Mouse (Mus musculus): Measurements from ENCODE around the gene Rtn4rl1. TPM values are rescaled to one million over a fixed set of nuclear protein-coding genes. Genes with fewer than 3 reads are reported as not detected.

The Rtn4rl1 gene
- total and polyA plus RNA-seq, 2 experiments from 2014 or later = 11.0 to 15.6 TPM

DNA sequence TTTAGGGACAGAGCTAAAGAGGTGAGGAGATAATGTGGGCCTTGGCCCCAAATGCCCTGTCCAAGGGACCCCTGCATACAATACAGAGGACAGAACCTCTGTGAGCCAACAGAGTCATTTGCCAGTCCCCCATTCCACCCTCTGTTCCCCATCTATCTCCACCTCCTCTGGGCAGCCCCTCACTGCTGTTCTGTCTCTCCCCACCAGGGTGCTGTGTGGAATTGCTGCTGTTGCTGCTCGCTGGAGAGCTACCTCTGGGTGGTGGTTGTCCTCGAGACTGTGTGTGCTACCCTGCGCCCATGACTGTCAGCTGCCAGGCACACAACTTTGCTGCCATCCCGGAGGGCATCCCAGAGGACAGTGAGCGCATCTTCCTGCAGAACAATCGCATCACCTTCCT is 71.0 kb downstream of the Rtn4rl1 start:
- Histone ChIP-seq H3K9ac (no peak overlapping the region), H3K27ac (ENCODE audit: low read depth, low read length) (no peak overlapping the region), H3K4me2 (ENCODE audit: low read depth) (no peak overlapping the region), H3K9me3 (ENCODE audit: low read length) (no peaks in the 10 kb centered on the region), H3K4me3 (ENCODE audit: low read depth, low read length) (no peak overlapping the region), H3K27me3 (ENCODE audit: insufficient read depth, low read length) (no peaks in the 10 kb centered on the region), H3K4me1 (ENCODE audit: insufficient read depth) (no peaks in the 10 kb centered on the region), H3K36me3 (ENCODE audit: insufficient read depth) (no peaks in the 10 kb centered on the region)
- peak; percentile 40; the same call in 1 of the 2 replicates for ATAC-seq
- no peak for DNase-seq
- WGBS = 90% methylated on average over 6 of the region's 6 CpGs
- TF ChIP-seq CTCF (IDR thresholded peaks at IDR 0.05; ENCODE audit: low read depth) = peak; percentile 49

- H3K4me2 ChIP-seq (ENCODE audit: low read depth) = no peak overlapping the region
- H3K9me3 ChIP-seq (ENCODE audit: low read length) = no peaks in the 10 kb centered on the region
- H3K36me3 ChIP-seq (ENCODE audit: insufficient read depth) = no peaks in the 10 kb centered on the region
- ATAC-seq (no peak), DNase-seq (no peak)
- 74% methylated on average over 15 of the region's 15 CpGs for WGBS
- no peak overlapping the region for H3K4me3 ChIP-seq (ENCODE audit: low read depth, low read length)
- H3K4me1 ChIP-seq (ENCODE audit: insufficient read depth) = 0 out of 2 replicates have a peak, but pooled peaks cover under 1% of the 10 kb centered on the region
- no peak overlapping the region for H3K9ac ChIP-seq
- TF ChIP-seq CTCF (IDR thresholded peaks at IDR 0.05; ENCODE audit: low read depth) = no peak
- no peaks in the 10 kb centered on the region for H3K27me3 ChIP-seq (ENCODE audit: insufficient read depth, low read length)
- no peak overlapping the region for H3K27ac ChIP-seq (ENCODE audit: low read depth, low read length)
These were observed 72.0 kb downstream of the Rtn4rl1 start for GRCm38 (mm10) chr11:75265545-75265944.

GRCm38 (mm10) chr11:75267826-75268281 is 74.3 kb downstream of the Rtn4rl1 start:
- Histone ChIP-seq H3K27ac (ENCODE audit: low read depth, low read length) (0 out of 2 replicates have a peak overlapping the region, but pooled peaks have one; percentile 45), H3K4me2 (ENCODE audit: low read depth) (no peak overlapping the region), H3K9ac (peak overlapping the region; percentile 31; the same call in 1 of the 2 replicates), H3K9me3 (ENCODE audit: low read length) (no peaks in the 10 kb centered on the region), H3K4me1 (ENCODE audit: insufficient read depth) (peaks cover 11% of the 10 kb centered on the region), H3K4me3 (ENCODE audit: low read depth, low read length) (no peak overlapping the region), H3K36me3 (ENCODE audit: insufficient read depth) (no peaks in the 10 kb centered on the region), H3K27me3 (ENCODE audit: insufficient read depth, low read length) (no peaks in the 10 kb centered on the region)
- ATAC-seq = no peak
- TF ChIP-seq CTCF (IDR thresholded peaks at IDR 0.05; ENCODE audit: low read depth) = no peak
- DNase-seq = no peak
- WGBS = 47% methylated on average over 9 of the region's 9 CpGs

DNA sequence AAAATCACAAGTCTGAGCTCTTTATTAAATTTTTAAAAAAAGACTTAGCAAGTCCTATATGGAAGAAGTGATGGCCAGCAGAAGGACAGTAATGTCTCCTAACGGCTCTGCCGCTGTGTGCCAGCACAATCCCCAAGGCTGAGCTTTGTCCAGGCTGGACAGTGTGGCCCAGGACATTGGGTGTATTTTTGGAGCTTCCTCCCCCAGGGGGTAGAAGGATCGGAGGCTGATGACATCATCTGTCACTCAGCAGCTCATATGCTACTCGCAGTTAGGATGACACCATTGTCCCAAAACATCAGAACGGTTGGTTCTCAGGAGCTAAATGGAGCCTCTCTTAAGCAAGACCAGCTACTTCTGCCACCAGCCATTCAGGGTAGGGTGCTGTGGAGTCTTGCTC is 74.9 kb downstream of the Rtn4rl1 start:
- no peaks in the 10 kb centered on the region for H3K36me3 ChIP-seq (ENCODE audit: insufficient read depth)
- peaks cover 17% of the 10 kb centered on the region for H3K4me1 ChIP-seq (ENCODE audit: insufficient read depth)
- 68% methylated on average over 5 of the region's 5 CpGs for WGBS
- H3K9ac ChIP-seq = no peak overlapping the region
- H3K4me3 ChIP-seq (ENCODE audit: low read depth, low read length) = no peak overlapping the region
- H3K27ac ChIP-seq (ENCODE audit: low read depth, low read length) = 0 out of 2 replicates have a peak overlapping the region, but pooled peaks have one; percentile 45
- DNase-seq (no peak), ATAC-seq (no peak)
- no peaks in the 10 kb centered on the region for H3K27me3 ChIP-seq (ENCODE audit: insufficient read depth, low read length)
- no peak for TF ChIP-seq CTCF (IDR thresholded peaks at IDR 0.05; ENCODE audit: low read depth)
- H3K4me2 ChIP-seq (ENCODE audit: low read depth) = no peak overlapping the region
- H3K9me3 ChIP-seq (ENCODE audit: low read length) = no peaks in the 10 kb centered on the region

DNA sequence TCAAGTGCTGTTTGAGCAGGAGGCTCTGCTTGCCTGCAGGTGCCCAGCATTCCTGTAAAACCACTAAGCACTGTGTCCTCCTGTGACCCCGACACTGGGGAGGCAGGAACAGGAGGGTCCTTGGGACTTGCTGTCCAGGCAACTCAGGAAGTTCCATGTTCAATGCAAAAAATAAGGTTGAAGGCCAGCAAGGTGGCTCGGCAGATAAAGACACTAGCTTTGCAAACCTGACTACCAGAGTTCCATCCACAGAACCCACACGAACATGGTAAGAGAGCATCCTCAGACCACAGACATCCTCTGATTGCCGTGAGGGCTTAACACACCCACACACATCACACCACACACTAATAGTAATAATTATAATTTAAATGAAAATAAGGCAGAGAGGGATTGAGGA is 75.6 kb downstream of the Rtn4rl1 start:
- no peak for ATAC-seq
- Histone ChIP-seq H3K36me3 (ENCODE audit: insufficient read depth) (no peaks in the 10 kb centered on the region), H3K27me3 (ENCODE audit: insufficient read depth, low read length) (no peaks in the 10 kb centered on the region), H3K4me3 (ENCODE audit: low read depth, low read length) (no peak overlapping the region), H3K4me2 (ENCODE audit: low read depth) (no peak overlapping the region), H3K4me1 (ENCODE audit: insufficient read depth) (peaks cover 22% of the 10 kb centered on the region), H3K9ac (no peak overlapping the region), H3K27ac (ENCODE audit: low read depth, low read length) (no peak overlapping the region), H3K9me3 (ENCODE audit: low read length) (no peaks in the 10 kb centered on the region)
- 86% methylated on average over 4 of the region's 4 CpGs for WGBS
- TF ChIP-seq CTCF (IDR thresholded peaks at IDR 0.05; ENCODE audit: low read depth) = no peak
- no peak for DNase-seq

GRCm38 (mm10) chr11:75270276-75270984 is 76.8 kb downstream of the Rtn4rl1 start:
- Histone ChIP-seq H3K36me3 (ENCODE audit: insufficient read depth) (no peaks in the 10 kb centered on the region), H3K9me3 (ENCODE audit: low read length) (no peaks in the 10 kb centered on the region), H3K27ac (ENCODE audit: low read depth, low read length) (0 out of 2 replicates have a peak overlapping the region, but pooled peaks have one; percentile 4), H3K4me2 (ENCODE audit: low read depth) (no peak overlapping the region), H3K4me3 (ENCODE audit: low read depth, low read length) (no peak overlapping the region), H3K27me3 (ENCODE audit: insufficient read depth, low read length) (no peaks in the 10 kb centered on the region), H3K4me1 (ENCODE audit: insufficient read depth) (peaks cover 26% of the 10 kb centered on the region), H3K9ac (no peak overlapping the region)
- DNase-seq = no peak
- no peak for ATAC-seq
- no peak for TF ChIP-seq CTCF (IDR thresholded peaks at IDR 0.05; ENCODE audit: low read depth)
- 63% methylated on average over 8 of the region's 8 CpGs for WGBS

DNA sequence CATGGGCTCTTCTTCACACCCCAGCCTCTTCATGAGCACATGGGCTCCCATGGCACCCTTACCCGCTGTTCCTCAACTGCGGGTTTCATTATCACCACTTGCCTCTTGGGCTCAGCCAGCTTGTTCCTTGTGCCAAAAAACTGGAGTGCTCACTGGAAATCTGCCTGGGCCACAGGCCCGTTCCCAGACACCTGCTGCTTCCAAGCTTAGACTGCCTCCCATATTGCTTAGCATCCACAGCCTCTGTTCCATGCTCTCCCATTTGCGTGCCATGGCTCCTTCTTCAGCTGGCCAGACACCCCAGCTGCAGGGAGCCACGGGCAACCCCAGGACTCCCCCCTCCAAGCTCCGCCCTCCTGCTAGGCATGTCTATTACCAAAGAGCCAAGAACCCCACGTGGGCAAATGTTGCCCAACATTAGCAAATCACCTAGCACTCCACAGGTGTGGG is 77.4 kb downstream of the Rtn4rl1 start:
- no peak for TF ChIP-seq CTCF (IDR thresholded peaks at IDR 0.05; ENCODE audit: low read depth)
- Histone ChIP-seq H3K27me3 (ENCODE audit: insufficient read depth, low read length) (no peaks in the 10 kb centered on the region), H3K4me3 (ENCODE audit: low read depth, low read length) (no peak overlapping the region), H3K9me3 (ENCODE audit: low read length) (no peaks in the 10 kb centered on the region), H3K4me2 (ENCODE audit: low read depth) (no peak overlapping the region), H3K4me1 (ENCODE audit: insufficient read depth) (peaks cover 26% of the 10 kb centered on the region), H3K27ac (ENCODE audit: low read depth, low read length) (0 out of 2 replicates have a peak overlapping the region, but pooled peaks have one; percentile 4), H3K9ac (no peak overlapping the region), H3K36me3 (ENCODE audit: insufficient read depth) (no peaks in the 10 kb centered on the region)
- ATAC-seq = peak; percentile 66
- DNase-seq = peak; percentile 87
- 41% methylated on average over 7 of the region's 7 CpGs for WGBS

Measured in forebrain, postnatal 0 days (tissue).